Mouse (Mus musculus) CH12.LX (cell line): ENCODE results near the gene Tanc1. TPM values are rescaled to one million over a fixed set of nuclear protein-coding genes. Genes with fewer than 3 reads are reported as not detected.

Experiments
- DNase-seq: peaks from one replicate; pipeline ENCODE4 v3.0.0-alpha.2; 2013; ENCODE audit errors: extremely low read depth
- H3K27ac ChIP-seq: 2 replicates; pipeline ENCODE4 v1.5.1; 2012; ENCODE audit warnings: low read depth, mild to moderate bottlenecking, control low read depth, moderate library complexity; ENCODE audit not compliant: insufficient read depth
- H3K27me3 ChIP-seq: replicated peaks from 2 replicates; pipeline ENCODE3; 2012; ENCODE audit warnings: inconsistent platforms
- H3K36me3 ChIP-seq, 2 experiments: replicated peaks in 1 of 2; 2 replicates each; pipeline versions ENCODE3 to v1.6.1; 2012; ENCODE audit warnings: inconsistent platforms in 1 of 2, low read length in 1 of 2, mild to moderate bottlenecking in 1 of 2, mixed read lengths in 1 of 2, moderate library complexity in 1 of 2; ENCODE audit not compliant: control insufficient read depth in 1 of 2, insufficient read depth in 1 of 2
- H3K4me1 ChIP-seq, 2 experiments: 2 replicates each; pipeline ENCODE4 v1.6.1; 2012; ENCODE audit warnings: inconsistent platforms in 1 of 2, moderate library complexity in 1 of 2; ENCODE audit not compliant: insufficient read depth in 2 of 2, control insufficient read depth in 1 of 2
- H3K4me2 ChIP-seq: 2 replicates; pipeline ENCODE4 v1.6.1; 2012; ENCODE audit warnings: low read depth, mild to moderate bottlenecking, control low read depth; ENCODE audit not compliant: poor library complexity, insufficient read depth, severe bottlenecking
- H3K4me3 ChIP-seq, 3 experiments: fragments of 150-350 bp in 1 of 3; sonication (generic) in 1 of 3; replicated peaks in 1 of 3; 2 replicates each; pipeline versions ENCODE3 to v1.5.1; 2011 to 2012; ENCODE audit warnings: low read depth in 2 of 3, low read length in 2 of 3, mild to moderate bottlenecking in 2 of 3, moderate library complexity in 2 of 3, control low read depth in 1 of 3, improper control_type of control experiment in 1 of 3, inconsistent platforms in 1 of 3, mixed read lengths in 1 of 3; ENCODE audit not compliant: poor library complexity in 1 of 3
- H3K79me2 ChIP-seq: replicated peaks from 2 replicates; pipeline ENCODE4 v1.6.1; 2012; ENCODE audit warnings: mild to moderate bottlenecking, moderate library complexity; ENCODE audit not compliant: control insufficient read depth, poor library complexity, insufficient read depth, severe bottlenecking; ENCODE audit errors: extremely low read depth
- H3K9ac ChIP-seq: 2 replicates; pipeline ENCODE4 v1.6.1; 2012; ENCODE audit warnings: low read depth, mild to moderate bottlenecking, control low read depth, moderate library complexity; ENCODE audit not compliant: insufficient read depth
- H3K9me3 ChIP-seq: replicated peaks from 2 replicates; pipeline ENCODE3; 2012; ENCODE audit warnings: low read length, inconsistent platforms, mixed read lengths
- BHLHE40 ChIP-seq: IDR thresholded peaks from 2 replicates; pipeline ENCODE4 v1.6.1; 2011; ENCODE audit warnings: mild to moderate bottlenecking, low read depth, low read length, improper control_type of control experiment
- E2F4 ChIP-seq: IDR thresholded peaks from 2 replicates; pipeline ENCODE4 v1.6.1; 2011; ENCODE audit warnings: low read depth, low read length, improper control_type of control experiment; ENCODE audit not compliant: insufficient replicate concordance
- ELF1 ChIP-seq: IDR thresholded peaks from 2 replicates; pipeline ENCODE4 v1.6.1; 2014; ENCODE audit warnings: low read depth, mild to moderate bottlenecking, inconsistent platforms, low read length, improper control_type of control experiment
- ETS1 ChIP-seq: conservative IDR thresholded peaks from 2 replicates; pipeline ENCODE4 v1.6.1; 2012; ENCODE audit warnings: low read depth, mild to moderate bottlenecking, inconsistent platforms, low read length, improper control_type of control experiment, moderate library complexity
- GABPA ChIP-seq: IDR thresholded peaks from 2 replicates; pipeline ENCODE4 v1.6.1; 2012; ENCODE audit warnings: low read depth, low read length, improper control_type of control experiment, inconsistent platforms; ENCODE audit not compliant: insufficient replicate concordance
- JUN ChIP-seq: IDR thresholded peaks from 2 replicates; pipeline ENCODE4 v1.6.1; 2011; ENCODE audit warnings: low read depth, mild to moderate bottlenecking, low read length, improper control_type of control experiment, moderate library complexity; ENCODE audit not compliant: insufficient read depth
- JUND ChIP-seq: conservative IDR thresholded peaks from 2 replicates; pipeline ENCODE4 v1.6.1; 2011; ENCODE audit warnings: low read depth, low read length, improper control_type of control experiment
- KAT2A ChIP-seq: IDR thresholded peaks from 2 replicates; pipeline ENCODE4 v1.6.1; 2012; ENCODE audit warnings: low read length, improper control_type of control experiment, inconsistent platforms; ENCODE audit not compliant: insufficient replicate concordance
- MAFK ChIP-seq: IDR thresholded peaks from 2 replicates; pipeline ENCODE4 v1.6.1; 2011; ENCODE audit warnings: low read length, improper control_type of control experiment; ENCODE audit not compliant: insufficient replicate concordance
- MAX ChIP-seq: IDR thresholded peaks from 2 replicates; pipeline ENCODE4 v1.6.1; 2011; ENCODE audit warnings: low read length, improper control_type of control experiment
- MEF2A ChIP-seq: IDR thresholded peaks from 2 replicates; pipeline ENCODE4 v1.6.1; 2014; ENCODE audit warnings: low read depth, mild to moderate bottlenecking, inconsistent platforms, low read length, improper control_type of control experiment, borderline replicate concordance
- NELFE ChIP-seq: IDR thresholded peaks from 2 replicates; pipeline ENCODE4 v1.6.1; 2011; ENCODE audit warnings: low read depth, low read length, improper control_type of control experiment
- POLR2A ChIP-seq: IDR thresholded peaks from 2 replicates; pipeline ENCODE4 v1.6.1; 2011; ENCODE audit warnings: low read depth, mild to moderate bottlenecking, improper control_type of control experiment, low read length
- POLR2AphosphoS2 ChIP-seq: IDR thresholded peaks from 2 replicates; pipeline ENCODE4 v1.6.1; 2011; ENCODE audit warnings: low read depth, low read length, improper control_type of control experiment
- RCOR1 ChIP-seq: conservative IDR thresholded peaks from 2 replicates; pipeline ENCODE4 v1.6.1; 2012; ENCODE audit warnings: low read depth, mild to moderate bottlenecking, inconsistent platforms, low read length, improper control_type of control experiment
- SIN3A ChIP-seq: IDR thresholded peaks from 2 replicates; pipeline ENCODE4 v1.6.1; 2012; ENCODE audit warnings: low read length, improper control_type of control experiment, inconsistent platforms
- TBP ChIP-seq: conservative IDR thresholded peaks from 2 replicates; pipeline ENCODE4 v1.6.1; 2011; ENCODE audit warnings: low read depth, low read length, improper control_type of control experiment
- TCF12 ChIP-seq: IDR thresholded peaks from 2 replicates; pipeline ENCODE4 v1.6.1; 2014; ENCODE audit warnings: low read depth, mild to moderate bottlenecking, inconsistent platforms, low read length, improper control_type of control experiment
- USF2 ChIP-seq: conservative IDR thresholded peaks from 2 replicates; pipeline ENCODE4 v1.6.1; 2011; ENCODE audit warnings: low read depth, low read length, improper control_type of control experiment
- ZMIZ1 ChIP-seq: IDR thresholded peaks from 2 replicates; pipeline ENCODE4 v1.6.1; 2012; ENCODE audit warnings: low read depth, mild to moderate bottlenecking, inconsistent platforms, low read length, improper control_type of control experiment
- ZNF384 ChIP-seq: IDR thresholded peaks from 2 replicates; pipeline ENCODE4 v1.6.1; 2012; ENCODE audit warnings: low read depth, low read length, improper control_type of control experiment, inconsistent platforms
- dilution Hi-C: fragments of 300-500 bp; cut with MboI; formaldehyde crosslinking; loops from 2 replicates; pipeline ENCODE4 v1.14.3; 2020; ENCODE audit warnings: low sequenced_read_pairs; ENCODE audit not compliant: extremely low pct_unique_long_range_greater_than_20kb, extremely low pct_ligation_motif_present
- in situ Hi-C: fragments of 300-500 bp; cut with MboI; formaldehyde crosslinking; loops from 3 replicates; pipeline ENCODE4 v1.14.3; 2019; ENCODE audit warnings: low sequenced_read_pairs, low pct_ligation_motif_present, low pct_unique_long_range_greater_than_20kb, mixed read lengths
- polyA plus RNA-seq: library from polyadenylated mRNA; unstranded; fragments of >175 nt; gene quantifications from 2 replicates; pipeline ENCODE4 v1.2.1, GENCODE M21; 2012; ENCODE audit warnings: low read depth; ENCODE audit not compliant: insufficient read length
- total RNA-seq, 2 experiments: library from RNA; depleted of rRNA; stranded (reverse); fragments of 300-350 nt in 1 of 2; fragments of >200 nt in 1 of 2; gene quantifications; 2 replicates each; pipeline ENCODE4 v1.2.3; 2012 to 2014

The Tanc1 gene
- total and polyA plus RNA-seq, 3 experiments = 0.08 to 0.21 (median 0.08) TPM

DNA sequence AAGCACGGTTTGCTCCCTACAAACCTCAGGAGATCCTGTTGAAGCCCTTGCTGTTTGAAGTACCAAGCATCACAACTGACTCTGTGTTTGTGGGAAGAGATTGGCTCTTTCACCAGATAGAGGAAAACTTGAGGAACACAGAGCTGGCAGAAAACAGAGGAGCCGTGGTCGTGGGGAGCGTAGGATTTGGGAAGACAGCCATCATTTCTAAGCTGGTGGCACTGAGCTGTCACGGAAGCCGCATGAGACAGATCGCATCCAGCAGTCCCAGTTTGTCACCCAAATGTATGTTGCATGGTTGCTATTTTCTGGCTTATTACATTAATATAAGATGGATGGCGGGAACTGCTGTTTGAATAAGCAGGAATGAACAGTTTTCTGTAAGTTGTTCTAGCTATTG is 179.8 kb downstream of the Tanc1 start:
- H3K27me3 ChIP-seq = no peaks in the 10 kb centered on the region
- no peak for DNase-seq
- TF ChIP-seq TCF12 (no peak), RCOR1 (no peak), MEF2A (no peak), ETS1 (no peak), ELF1 (no peak), ZNF384 (no peak), MAX (no peak), POLR2AphosphoS2 (no peak), TBP (no peak)
- TF ChIP-seq, all 38 proteins: peak for 0
- Histone ChIP-seq H3K4me3 (no peak overlapping the region), H3K4me2 (no peak overlapping the region), H3K36me3 (no peaks in the 10 kb centered on the region), H3K9ac (no peak overlapping the region), H3K27ac (no peak overlapping the region), H3K4me1 (no peaks in the 10 kb centered on the region), H3K9me3 (no peaks in the 10 kb centered on the region), H3K79me2 (no peaks in the 10 kb centered on the region)
- dilution Hi-C loops = no loop called here
- in situ Hi-C loops = no loop called here

- no peak overlapping the region for H3K4me2 ChIP-seq
- no peaks in the 10 kb centered on the region for H3K9me3 ChIP-seq
- no peak overlapping the region for H3K9ac ChIP-seq
- TF ChIP-seq JUND (no peak), USF2 (no peak), KAT2A (no peak), NELFE (no peak), JUN (no peak), ZNF384 (no peak), ETS1 (no peak), E2F4 (no peak), MAFK (no peak), ZMIZ1 (no peak), GABPA (no peak), TCF12 (no peak), SIN3A (no peak), MAX (no peak), BHLHE40 (no peak), POLR2AphosphoS2 (no peak), POLR2A (no peak)
- no peaks in the 10 kb centered on the region for H3K27me3 ChIP-seq
- H3K4me1 ChIP-seq = no peaks in the 10 kb centered on the region
- dilution Hi-C loops (no loop called here), in situ Hi-C loops (no loop called here)
- no peak overlapping the region for H3K27ac ChIP-seq
- no peak overlapping the region for H3K4me3 ChIP-seq
- H3K36me3 ChIP-seq = no peaks in the 10 kb centered on the region
- no peak for DNase-seq
- no peaks in the 10 kb centered on the region for H3K79me2 ChIP-seq
These were observed 181.5 kb downstream of the Tanc1 start for GRCm38 (mm10) chr2:59793337-59793736.
